Mouse (Mus musculus) limb, embryonic 12.5 days (tissue): Measurements from ENCODE around the gene Golga7b. TPM values are rescaled to one million over a fixed set of nuclear protein-coding genes. Genes with fewer than 3 reads are reported as not detected.
A peak's percentile ranks its signal among the peaks of the same experiment; 100 is the strongest.

Experiments used
- ATAC-seq: fragments of 200-750 bp; cut with Nextera tagmentation; 2 replicates; pipeline ENCODE4 v1.8.0; 2017; ENCODE audit warnings: low read depth, moderate TSS enrichment; ENCODE audit not compliant: insufficient number of reproducible peaks, insufficient read depth, low FRiP score, low TSS enrichment
- H3K27ac ChIP-seq: fragments of 300-500 bp; sonication (generic); 2 replicates; pipeline ENCODE4 v1.5.1; 2016; ENCODE audit warnings: mild to moderate bottlenecking, moderate library complexity
- H3K27me3 ChIP-seq: fragments of 300-500 bp; sonication (generic); 2 replicates; pipeline ENCODE4 v1.6.1; 2016; ENCODE audit warnings: mild to moderate bottlenecking, moderate library complexity
- H3K36me3 ChIP-seq: fragments of 300-500 bp; sonication (generic); 2 replicates; pipeline ENCODE4 v1.6.1; 2016; ENCODE audit warnings: mild to moderate bottlenecking, moderate library complexity
- H3K4me1 ChIP-seq: fragments of 300-500 bp; sonication (generic); replicated peaks from 2 replicates; pipeline ENCODE4 v1.6.1; 2016
- H3K4me2 ChIP-seq: fragments of 300-500 bp; sonication (generic); 2 replicates; pipeline ENCODE4 v1.6.1; 2016; ENCODE audit warnings: mild to moderate bottlenecking, moderate library complexity
- H3K4me3 ChIP-seq: fragments of 300-500 bp; sonication (generic); replicated peaks from 2 replicates; pipeline ENCODE4 v1.5.1; 2016; ENCODE audit warnings: mild to moderate bottlenecking
- H3K9ac ChIP-seq: fragments of 300-500 bp; sonication (generic); replicated peaks from 2 replicates; pipeline ENCODE4 v1.6.1; 2016; ENCODE audit warnings: mild to moderate bottlenecking, moderate library complexity
- H3K9me3 ChIP-seq: fragments of 300-500 bp; sonication (generic); 2 replicates; pipeline ENCODE4 v1.6.1; 2016; ENCODE audit warnings: mild to moderate bottlenecking, moderate library complexity
- WGBS: fragments of 180-500 bp; shearing (Covaris S2); methylation state at CpG from one replicate; pipeline ENCODE4 v1.1.7; 2016; 5-methylcytosine and 5-hydroxymethylcytosine counted together
- polyA plus RNA-seq: library from polyadenylated mRNA; unstranded; fragments of >200 nt; fragmentation: Nextera tagmentation; extraction: Ambion mirVana; gene quantifications from 2 replicates; pipeline ENCODE4 v1.2.1, GENCODE M21; 2016

Gene Golga7b
- polyA plus RNA-seq, 1 experiment from 2014 or later = 0.08 TPM

DNA sequence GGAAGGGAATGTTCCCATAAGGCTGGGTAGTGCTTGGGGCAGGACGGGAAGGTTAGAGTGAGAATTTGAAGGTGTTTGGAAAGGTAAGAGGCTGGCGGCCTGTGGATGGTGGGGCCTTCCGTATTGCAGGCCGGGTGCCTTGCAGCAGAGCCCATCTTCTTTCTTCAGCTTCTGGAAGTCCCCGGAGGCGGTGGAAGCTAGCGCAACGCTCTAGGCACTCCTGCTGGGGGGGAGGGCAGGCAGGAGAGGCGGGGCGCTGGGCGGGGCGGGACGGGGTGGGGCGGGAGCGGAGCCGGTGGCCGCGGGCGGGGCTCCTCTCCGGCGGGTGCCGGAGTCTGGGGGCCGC, 8.0 kb downstream of the Golga7b start:
- H3K27ac ChIP-seq = no peak overlapping the region

DNA sequence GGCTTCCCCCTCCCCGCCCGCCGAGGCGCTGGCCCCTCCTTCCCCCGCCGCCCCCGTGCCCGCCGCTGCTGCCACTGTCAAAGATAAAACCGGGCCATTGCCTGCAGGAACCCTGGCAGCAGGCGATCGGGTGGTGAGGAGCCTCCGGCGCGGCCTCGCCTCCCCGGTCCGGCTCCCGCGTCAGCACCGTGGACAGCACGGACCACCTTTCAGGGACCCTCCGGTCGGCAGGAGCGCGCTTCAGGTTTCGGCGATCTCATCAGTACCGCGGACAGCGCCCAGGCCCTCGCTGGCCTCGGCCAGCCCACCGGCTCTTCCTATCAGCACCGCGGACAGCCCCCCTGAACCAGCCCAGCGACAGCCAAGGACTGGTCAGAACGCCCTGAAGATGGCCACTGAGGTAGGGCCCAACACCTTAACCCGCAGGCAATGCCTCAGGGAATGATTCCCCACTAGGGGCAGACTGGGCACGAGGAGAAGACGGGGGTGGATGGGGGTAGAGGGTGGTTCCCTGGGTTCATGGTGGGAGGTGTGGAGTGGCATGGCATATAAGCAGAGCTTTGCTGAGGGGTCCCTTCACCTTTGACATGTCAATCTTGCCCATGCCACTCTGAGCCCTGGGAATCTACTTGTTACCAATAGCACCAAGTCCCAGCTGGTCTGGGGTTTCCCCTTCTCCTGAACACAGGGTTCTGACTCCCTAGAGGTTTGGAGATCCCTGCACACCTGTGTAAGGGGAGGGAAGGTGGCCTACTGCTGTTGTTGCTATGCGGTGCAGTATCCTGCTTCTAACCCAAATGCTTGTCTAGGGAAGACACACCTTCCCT, 8.6 kb downstream of the Golga7b start:
- H3K4me3 ChIP-seq = peak overlapping the region; percentile 38
- H3K4me2 ChIP-seq = peak overlapping the region; percentile 76
- no peaks in the 10 kb centered on the region for H3K36me3 ChIP-seq
- no peaks in the 10 kb centered on the region for H3K9me3 ChIP-seq
- peaks cover 30% of the 10 kb centered on the region for H3K27me3 ChIP-seq
- no peak overlapping the region for H3K27ac ChIP-seq
- WGBS = 3% methylated on average over 36 of the region's 42 CpGs
- no peak overlapping the region for H3K9ac ChIP-seq
- ATAC-seq = peak; percentile 95
- H3K4me1 ChIP-seq = peaks cover 5% of the 10 kb centered on the region; the same call in 1 of the 2 replicates

More for the DNA sequence above, 8.0 kb downstream of the Golga7b start:
- H3K4me1 ChIP-seq = peaks cover 5% of the 10 kb centered on the region; the same call in 1 of the 2 replicates
- WGBS = 0% methylated on average over 20 of the region's 23 CpGs
- H3K9ac ChIP-seq = no peak overlapping the region
- H3K36me3 ChIP-seq = no peaks in the 10 kb centered on the region
- H3K27me3 ChIP-seq = peaks cover 30% of the 10 kb centered on the region
- H3K4me2 ChIP-seq = peak overlapping the region; percentile 76
- no peak for ATAC-seq
- H3K4me3 ChIP-seq = peak overlapping the region; percentile 38
- H3K9me3 ChIP-seq = no peaks in the 10 kb centered on the region

DNA sequence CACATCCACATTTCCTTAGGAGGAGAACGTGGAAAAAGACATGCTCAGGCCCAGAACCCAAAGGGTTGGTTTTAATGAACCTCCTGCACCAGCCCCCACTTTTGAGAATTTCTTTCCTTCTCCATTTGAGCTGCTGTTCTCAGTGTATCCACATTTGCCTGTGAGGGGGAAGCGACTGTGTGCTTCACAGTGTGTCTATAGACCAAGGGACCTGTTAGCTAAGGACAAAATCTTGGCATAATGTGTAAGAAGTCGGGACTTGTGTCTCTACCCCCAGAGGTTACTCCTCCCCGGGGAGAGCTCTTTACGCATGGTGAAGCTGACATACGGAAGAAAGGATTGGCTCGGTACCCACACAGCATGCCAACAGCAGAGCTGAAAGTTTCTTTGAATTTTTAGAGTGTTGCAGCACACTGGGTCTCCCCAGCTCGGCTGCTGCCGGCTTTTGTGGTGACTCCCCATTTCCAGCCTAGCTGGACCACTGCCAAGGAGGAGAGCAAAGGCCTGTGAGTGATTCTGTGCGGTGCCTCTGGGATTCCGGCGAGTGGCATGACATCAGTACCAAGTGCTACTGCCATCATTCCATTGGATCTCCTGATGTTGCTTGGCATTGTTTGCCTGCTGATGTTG, 9.4 kb downstream of the Golga7b start:
- H3K4me2 ChIP-seq = no peak overlapping the region

DNA sequence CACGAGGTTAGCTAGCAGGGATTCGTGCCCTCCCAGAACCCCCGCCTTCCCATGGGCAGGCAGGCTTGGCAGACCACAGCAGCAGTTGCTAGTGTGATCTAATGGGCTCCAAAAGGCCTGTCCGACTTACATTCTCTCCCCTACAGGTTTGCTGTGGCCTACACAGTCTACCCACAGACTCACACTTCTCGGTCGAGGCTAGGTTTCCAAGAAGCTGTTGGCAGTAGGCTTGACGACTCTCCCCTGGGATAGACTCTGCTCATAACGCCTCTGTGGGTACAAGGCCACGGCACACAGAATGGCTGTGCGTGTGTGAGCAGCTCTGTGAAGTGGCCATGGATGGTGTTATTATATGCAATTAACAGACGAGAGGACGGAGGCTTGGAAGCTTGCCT, 9.9 kb downstream of the Golga7b start:
- WGBS = 93% methylated on average over 12 of the region's 12 CpGs
- ATAC-seq = no peak
- Histone ChIP-seq H3K27ac (no peak overlapping the region), H3K36me3 (no peaks in the 10 kb centered on the region), H3K4me3 (no peak overlapping the region), H3K9me3 (no peaks in the 10 kb centered on the region), H3K27me3 (peaks cover 30% of the 10 kb centered on the region), H3K4me1 (peaks cover 5% of the 10 kb centered on the region; the same call in 1 of the 2 replicates), H3K9ac (no peak overlapping the region), H3K4me2 (no peak overlapping the region)

More for the DNA sequence above, 9.4 kb downstream of the Golga7b start:
- Histone ChIP-seq H3K27ac (no peak overlapping the region), H3K4me3 (no peak overlapping the region), H3K4me1 (peaks cover 5% of the 10 kb centered on the region; the same call in 1 of the 2 replicates), H3K27me3 (peaks cover 30% of the 10 kb centered on the region), H3K9ac (no peak overlapping the region), H3K9me3 (no peaks in the 10 kb centered on the region), H3K36me3 (no peaks in the 10 kb centered on the region)
- ATAC-seq = no peak
- WGBS = 85% methylated on average over 12 of the region's 12 CpGs

DNA sequence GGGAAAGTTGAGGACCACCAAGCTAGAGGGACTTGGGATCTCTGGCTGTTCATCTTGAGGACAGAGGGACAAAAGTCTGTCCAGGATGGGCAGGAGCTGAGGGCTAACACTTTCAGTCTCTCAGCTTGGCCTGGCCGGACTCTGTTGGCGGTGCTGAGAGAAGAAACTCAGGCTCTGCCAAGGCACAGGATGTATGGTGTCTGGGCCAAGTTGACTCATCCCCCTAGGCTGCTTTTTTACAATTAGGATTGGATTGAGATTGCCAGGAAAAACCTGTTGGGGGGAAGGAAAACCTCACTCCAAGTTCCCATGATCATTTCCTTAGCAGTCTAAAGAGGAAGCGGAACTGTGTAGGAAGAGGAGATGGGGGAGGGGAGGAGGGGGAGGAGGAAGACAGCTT, 10.7 kb downstream of the Golga7b start:
- 86% methylated on average over 3 of the region's 3 CpGs for WGBS
- no peak overlapping the region for H3K9ac ChIP-seq
- H3K4me3 ChIP-seq = no peak overlapping the region
- ATAC-seq = no peak
- H3K36me3 ChIP-seq = no peaks in the 10 kb centered on the region
- H3K27me3 ChIP-seq = peaks cover 28% of the 10 kb centered on the region
- no peaks in the 10 kb centered on the region for H3K9me3 ChIP-seq
- H3K4me2 ChIP-seq = no peak overlapping the region
- H3K4me1 ChIP-seq = peaks cover 5% of the 10 kb centered on the region; the same call in 1 of the 2 replicates
- no peak overlapping the region for H3K27ac ChIP-seq

DNA sequence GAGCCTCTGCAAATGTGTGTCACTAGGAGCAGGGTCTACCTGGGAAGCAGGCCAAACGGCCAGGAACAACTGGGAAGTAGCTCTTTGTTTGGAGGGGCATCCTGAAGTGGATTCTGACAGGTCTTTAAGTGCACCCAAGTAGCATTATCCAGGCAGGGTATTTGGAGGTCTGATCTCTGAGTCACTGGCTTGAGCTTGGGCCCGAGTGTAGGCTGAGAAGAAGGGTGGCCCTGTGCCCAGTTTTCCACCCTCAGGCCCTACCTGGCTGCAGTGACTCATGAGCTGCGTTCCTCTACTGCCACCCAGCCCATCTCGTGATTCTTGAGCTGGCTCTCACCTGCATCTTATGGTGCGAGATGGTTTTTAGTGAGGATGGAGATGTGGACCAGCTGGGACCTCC, 11.2 kb downstream of the Golga7b start:
- 68% methylated on average over 5 of the region's 5 CpGs for WGBS
- ATAC-seq = no peak
- Histone ChIP-seq H3K4me1 (peaks cover 5% of the 10 kb centered on the region; the same call in 1 of the 2 replicates), H3K27ac (no peak overlapping the region), H3K9ac (no peak overlapping the region), H3K4me3 (no peak overlapping the region), H3K9me3 (no peaks in the 10 kb centered on the region), H3K27me3 (peaks cover 22% of the 10 kb centered on the region), H3K36me3 (no peaks in the 10 kb centered on the region), H3K4me2 (no peak overlapping the region)

DNA sequence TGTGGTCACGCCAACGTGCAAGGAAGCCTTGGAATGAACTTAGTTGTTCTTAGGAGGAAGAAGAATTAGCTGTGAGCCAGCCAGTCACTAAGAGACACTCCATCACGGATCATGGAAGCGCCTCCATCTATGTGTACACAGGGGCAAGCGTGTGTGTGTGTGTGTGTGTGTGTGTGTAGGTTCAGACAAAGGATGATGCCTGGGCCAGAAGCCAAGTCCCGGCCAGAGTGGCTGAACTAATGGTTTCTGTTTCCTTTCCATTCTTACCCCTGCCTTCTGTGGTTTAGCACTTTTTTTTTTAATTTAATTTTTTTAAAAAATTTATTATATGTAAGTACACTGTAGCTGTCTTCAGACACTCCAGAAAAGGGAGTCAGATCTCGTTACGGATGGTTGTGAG, 13.1 kb downstream of the Golga7b start:
- H3K4me3 ChIP-seq = no peak overlapping the region
- no peaks in the 10 kb centered on the region for H3K36me3 ChIP-seq
- no peak overlapping the region for H3K9ac ChIP-seq
- no peak for ATAC-seq
- no peak overlapping the region for H3K4me2 ChIP-seq
- H3K27me3 ChIP-seq = peaks cover 5% of the 10 kb centered on the region
- no peaks in the 10 kb centered on the region for H3K9me3 ChIP-seq
- peaks cover 2% of the 10 kb centered on the region; the same call in 1 of the 2 replicates for H3K4me1 ChIP-seq
- no peak overlapping the region for H3K27ac ChIP-seq
- 82% methylated on average over 8 of the region's 8 CpGs for WGBS

DNA sequence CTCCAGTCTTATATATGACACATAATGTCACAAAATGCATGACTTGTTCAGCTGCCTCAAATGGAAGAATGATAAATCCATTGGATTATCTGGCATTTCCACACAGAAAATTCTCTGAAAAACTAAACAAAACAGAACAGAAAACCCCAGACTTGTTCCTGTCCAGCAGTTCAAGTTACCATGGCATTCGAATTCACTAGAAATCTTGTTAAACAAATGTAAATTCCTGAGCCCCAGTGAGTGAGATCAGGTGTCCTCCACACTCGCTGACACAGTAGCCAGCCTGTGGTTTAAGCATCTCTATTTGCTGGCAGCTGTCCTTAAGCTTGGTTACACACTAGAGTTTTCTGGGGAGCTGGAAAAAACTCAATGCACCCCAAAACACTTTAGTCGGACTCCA, 16.1 kb downstream of the Golga7b start:
- H3K9me3 ChIP-seq = no peaks in the 10 kb centered on the region

DNA sequence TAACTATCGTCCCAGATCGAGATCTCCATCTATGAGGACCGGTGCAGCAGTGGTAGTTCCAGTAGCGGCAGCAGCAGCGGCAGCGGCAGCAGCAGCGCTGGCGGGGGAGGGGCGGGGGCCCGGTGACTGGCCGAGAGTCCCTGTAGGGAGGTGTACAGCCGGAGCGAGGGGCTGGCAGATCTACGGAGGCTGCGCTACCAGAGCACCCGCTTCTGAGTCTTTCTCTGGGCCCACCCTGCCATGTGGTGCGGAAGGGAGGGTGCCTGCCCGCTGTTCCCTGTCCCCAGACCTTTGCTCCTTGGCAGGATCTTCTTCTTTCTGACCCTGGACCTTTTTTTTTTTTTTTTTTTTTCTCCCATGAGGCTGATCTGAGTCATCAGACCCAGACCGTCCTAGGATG, 21.0 kb downstream of the Golga7b start:
- no peaks in the 10 kb centered on the region for H3K9me3 ChIP-seq
- WGBS = 2% methylated on average over 19 of the region's 19 CpGs
- H3K4me2 ChIP-seq = peak overlapping the region; percentile 50
- ATAC-seq = no peak
- H3K36me3 ChIP-seq = no peaks in the 10 kb centered on the region
- no peak overlapping the region for H3K27ac ChIP-seq
- peaks cover 36% of the 10 kb centered on the region for H3K27me3 ChIP-seq
- peak overlapping the region; percentile 13; the same call in 1 of the 2 replicates for H3K4me3 ChIP-seq
- H3K9ac ChIP-seq = no peak overlapping the region
- H3K4me1 ChIP-seq = peaks cover 3% of the 10 kb centered on the region

More for the DNA sequence above, 16.1 kb downstream of the Golga7b start:
- peaks cover 3% of the 10 kb centered on the region for H3K4me1 ChIP-seq
- no peak for ATAC-seq
- 50% methylated on average over 3 of the region's 3 CpGs for WGBS
- H3K36me3 ChIP-seq = no peaks in the 10 kb centered on the region
- H3K4me3 ChIP-seq = no peak overlapping the region
- H3K4me2 ChIP-seq = no peak overlapping the region
- H3K27me3 ChIP-seq = peaks cover 15% of the 10 kb centered on the region
- H3K9ac ChIP-seq = no peak overlapping the region
- H3K27ac ChIP-seq = no peak overlapping the region

DNA sequence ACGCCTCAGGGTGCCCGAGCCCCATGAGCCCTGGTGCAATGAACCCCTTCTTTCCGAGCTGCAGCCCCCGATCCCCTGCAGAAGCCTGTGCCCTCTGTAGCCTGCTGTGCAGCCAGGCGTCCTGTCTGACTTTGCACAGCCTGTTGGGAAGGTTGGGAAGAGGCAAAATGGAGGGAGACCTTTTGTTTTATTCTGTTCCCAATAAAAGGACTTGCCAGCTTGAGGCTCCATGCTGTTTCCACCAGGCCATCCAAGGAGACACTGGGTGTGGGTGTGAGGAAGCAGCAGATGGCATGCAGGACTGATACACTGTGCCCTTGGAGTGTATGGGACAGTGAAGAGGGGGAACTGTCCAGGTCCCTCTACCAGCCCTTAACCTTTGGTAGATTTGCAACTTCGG, 22.7 kb downstream of the Golga7b start:
- Histone ChIP-seq H3K9me3 (no peaks in the 10 kb centered on the region), H3K4me2 (no peak overlapping the region), H3K4me3 (no peak overlapping the region), H3K4me1 (peaks cover 3% of the 10 kb centered on the region), H3K27ac (no peak overlapping the region), H3K27me3 (peaks cover 36% of the 10 kb centered on the region), H3K36me3 (no peaks in the 10 kb centered on the region), H3K9ac (no peak overlapping the region)
- no peak for ATAC-seq
- WGBS = 69% methylated on average over 6 of the region's 6 CpGs

DNA sequence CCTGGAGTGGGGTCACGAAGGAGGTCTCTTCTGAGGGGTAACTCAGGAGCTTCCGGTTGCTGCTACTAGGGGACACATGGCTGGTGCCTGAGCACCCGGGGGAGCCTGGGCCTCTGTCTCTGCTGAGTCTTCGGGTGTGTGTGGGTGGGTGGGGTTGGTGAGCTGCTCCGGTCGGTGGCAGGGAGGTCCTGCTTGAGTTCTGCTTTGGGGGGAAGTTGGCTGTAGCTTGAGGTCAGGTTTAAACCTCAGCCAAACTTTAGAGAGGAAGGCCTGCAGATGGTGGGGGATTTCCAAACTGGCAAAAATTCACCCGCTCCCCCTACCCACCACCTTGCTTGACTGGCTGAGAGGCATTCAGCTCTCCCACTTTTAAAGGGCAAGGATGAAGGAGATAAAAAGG, 23.8 kb downstream of the Golga7b start:
- Histone ChIP-seq H3K9ac (no peak overlapping the region), H3K27ac (no peak overlapping the region), H3K36me3 (no peaks in the 10 kb centered on the region), H3K9me3 (no peaks in the 10 kb centered on the region), H3K27me3 (peaks cover 36% of the 10 kb centered on the region), H3K4me2 (no peak overlapping the region), H3K4me3 (no peak overlapping the region), H3K4me1 (peaks cover 3% of the 10 kb centered on the region)
- ATAC-seq = no peak
- WGBS = 78% methylated on average over 7 of the region's 7 CpGs
